Mouse (Mus musculus): ENCODE measurements around the gene Slc39a9.

DNA sequence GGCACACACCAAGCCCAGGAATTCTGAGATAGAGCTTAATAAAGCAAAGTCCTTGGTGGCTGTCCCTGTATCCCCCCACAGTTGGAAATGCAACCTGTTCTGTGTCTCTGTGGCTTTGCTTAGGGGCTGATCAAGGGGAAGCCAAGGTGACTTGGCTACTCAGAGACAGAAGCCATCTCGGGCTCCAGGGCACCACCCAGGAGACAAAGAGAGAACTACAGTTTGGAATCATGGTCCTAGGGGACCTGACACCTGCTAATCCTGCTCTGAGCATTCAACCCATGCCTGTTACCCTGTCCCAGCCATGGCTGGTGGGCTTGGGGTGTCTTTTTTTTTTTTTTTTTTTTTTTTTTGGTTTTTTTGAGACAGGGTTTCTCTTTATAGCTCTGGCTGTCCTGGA is 84.5 kb downstream of the Slc39a9 start:
- TF ChIP-seq CTCF (IDR thresholded peaks at IDR 0.05; ENCODE audit: low read depth), result no peak
- no peak for TF ChIP-seq EP300 (IDR thresholded peaks at IDR 0.05; ENCODE audit: low read depth)

All from heart, postnatal 0 days (tissue).